Mouse (Mus musculus) liver, adult 2 months (tissue): Measurements from ENCODE around the gene Gm17720. TPM values are rescaled to one million over a fixed set of nuclear protein-coding genes. Genes with fewer than 3 reads are reported as not detected.

Experiments used
- DNase-seq: peaks from one replicate; pipeline ENCODE4 v3.0.0-alpha.2; 2011; ENCODE audit warnings: low read depth, low spot score; ENCODE audit errors: extremely low read depth
- H3K27ac ChIP-seq: fragments of 200-500 bp; replicated peaks from 2 replicates; pipeline ENCODE4 v1.5.1; 2012; ENCODE audit warnings: low read depth, mild to moderate bottlenecking, control low read depth, inconsistent platforms, low read length; ENCODE audit not compliant: insufficient read depth
- H3K27me3 ChIP-seq: fragments of 200-500 bp; 2 replicates; pipeline ENCODE4 v1.6.1; 2012; ENCODE audit warnings: mild to moderate bottlenecking, moderate library complexity, low read length, inconsistent platforms; ENCODE audit not compliant: control insufficient read depth, insufficient read depth
- H3K36me3 ChIP-seq: fragments of 200-500 bp; 2 replicates; pipeline ENCODE4 v1.6.1; 2012; ENCODE audit warnings: low read length, inconsistent platforms; ENCODE audit not compliant: control insufficient read depth, insufficient read depth
- H3K4me1 ChIP-seq: fragments of 200-500 bp; 2 replicates; pipeline ENCODE4 v1.6.1; 2011; ENCODE audit warnings: low read length; ENCODE audit not compliant: control insufficient read depth, insufficient read depth
- H3K4me3 ChIP-seq: fragments of 200-500 bp; 2 replicates; pipeline ENCODE4 v1.5.1; 2011; ENCODE audit warnings: low read depth, mild to moderate bottlenecking, control low read depth, low read length, moderate library complexity; ENCODE audit not compliant: insufficient read depth
- H3K79me2 ChIP-seq: fragments of 200-500 bp; 2 replicates; pipeline ENCODE4 v1.6.1; 2012; ENCODE audit warnings: inconsistent platforms, mild to moderate bottlenecking, low read length, moderate library complexity; ENCODE audit not compliant: control insufficient read depth, insufficient read depth
- H3K9ac ChIP-seq: fragments of 200-500 bp; 2 replicates; pipeline ENCODE4 v1.6.1; 2012; ENCODE audit warnings: low read depth, mild to moderate bottlenecking, control low read depth, inconsistent platforms, low read length
- CTCF ChIP-seq: fragments of 200-500 bp; IDR thresholded peaks from 2 replicates; pipeline ENCODE4 v1.5.1; 2011; ENCODE audit warnings: low read depth, low read length, control low read depth
- POLR2A ChIP-seq: fragments of 200-500 bp; IDR thresholded peaks from 2 replicates; pipeline ENCODE4 v1.6.1; 2011; ENCODE audit warnings: low read length, control low read depth; ENCODE audit not compliant: insufficient read depth; ENCODE audit errors: extremely low read depth
- WGBS: fragments of 180-500 bp; shearing (Covaris S2); methylation state at CpG from one replicate; pipeline ENCODE4 v1.1.7; 2018; 5-methylcytosine and 5-hydroxymethylcytosine counted together
- polyA plus RNA-seq: library from polyadenylated mRNA; depleted of rRNA; stranded (reverse); fragments of >200 nt; gene quantifications from 2 replicates; pipeline ENCODE4 v1.2.3, GENCODE M21; 2012
- total RNA-seq: library from RNA; depleted of rRNA; stranded (reverse); fragments of >200 nt; gene quantifications from 2 replicates; pipeline ENCODE4 v1.2.3, GENCODE M21; 2014

The Gm17720 gene
- total and polyA plus RNA-seq, 2 experiments: not detected

GRCm38 (mm10) chr8:110119715-110120114, 17.2 kb upstream of the Gm17720 start:
- TF ChIP-seq CTCF: peak; percentile 23; the same call in 1 of the 2 replicates
- TF ChIP-seq POLR2A: no peak
- Histone ChIP-seq H3K36me3 (no peaks in the 10 kb centered on the region), H3K27ac (no peak overlapping the region), H3K27me3 (no peaks in the 10 kb centered on the region), H3K4me1 (no peaks in the 10 kb centered on the region), H3K79me2 (no peaks in the 10 kb centered on the region), H3K4me3 (no peak overlapping the region), H3K9ac (no peak overlapping the region)
- DNase-seq: no peak
- WGBS: 38% methylated on average over 6 of the region's 6 CpGs

GRCm38 (mm10) chr8:110101676-110102075, 877 bp downstream of the Gm17720 start:
- Histone ChIP-seq H3K79me2 (no peaks in the 10 kb centered on the region), H3K27me3 (no peaks in the 10 kb centered on the region), H3K36me3 (no peaks in the 10 kb centered on the region), H3K27ac (no peak overlapping the region), H3K4me1 (no peaks in the 10 kb centered on the region), H3K9ac (no peak overlapping the region), H3K4me3 (no peak overlapping the region)
- 85% methylated on average over 15 of the region's 15 CpGs for WGBS
- DNase-seq: no peak
- TF ChIP-seq POLR2A (no peak), CTCF (no peak)

- Histone ChIP-seq H3K36me3 (no peaks in the 10 kb centered on the region), H3K27ac (no peak within 1 kb of the TSS), H3K27me3 (no peaks in the 10 kb centered on the region), H3K4me1 (no peaks in the 10 kb centered on the region), H3K9ac (no peak within 1 kb of the TSS), H3K79me2 (no peaks in the 10 kb centered on the region), H3K4me3 (no peak within 1 kb of the TSS)
- DNase-seq: no peak
- 86% methylated on average over 12 of the region's 12 CpGs for WGBS
- no peak for TF ChIP-seq POLR2A
- TF ChIP-seq CTCF: no peak
Measured at GRCm38 (mm10) chr8:110100907-110101306, 1.6 kb downstream of the Gm17720 start, which contains the start of gene Gm21964. TSS of gene Gm21964 (plus strand) at chr8:110101207.

- H3K79me2 ChIP-seq: no peaks in the 10 kb centered on the region
- H3K27me3 ChIP-seq: no peaks in the 10 kb centered on the region
- no peak overlapping the region for H3K9ac ChIP-seq
- peak; percentile 71 for DNase-seq
- no peak overlapping the region for H3K27ac ChIP-seq
- no peaks in the 10 kb centered on the region for H3K4me1 ChIP-seq
- TF ChIP-seq CTCF (no peak), POLR2A (no peak)
- H3K36me3 ChIP-seq: peaks cover 17% of the 10 kb centered on the region
- H3K4me3 ChIP-seq: no peak overlapping the region
- 17% methylated on average over 1 of the region's 1 CpGs for WGBS
Measured at GRCm38 (mm10) chr8:110091869-110092268, 10.7 kb downstream of the Gm17720 start.

- no peak for DNase-seq
- TF ChIP-seq CTCF (no peak), POLR2A (no peak)
- H3K4me1 ChIP-seq: no peaks in the 10 kb centered on the region
- H3K27me3 ChIP-seq: no peaks in the 10 kb centered on the region
- no peak overlapping the region for H3K4me3 ChIP-seq
- 90% methylated on average over 11 of the region's 11 CpGs for WGBS
- H3K36me3 ChIP-seq: peaks cover 33% of the 10 kb centered on the region
- H3K79me2 ChIP-seq: no peaks in the 10 kb centered on the region
- no peak overlapping the region for H3K9ac ChIP-seq
- H3K27ac ChIP-seq: no peak overlapping the region
Measured at GRCm38 (mm10) chr8:110082416-110083105, 20.0 kb downstream of the Gm17720 start.

GRCm38 (mm10) chr8:110079282-110080221, 23.0 kb downstream of the Gm17720 start, which contains the start of gene Zfp612:
TSS of gene Zfp612 (plus strand) at chr8:110079746.
- WGBS: 5% methylated on average over 54 of the region's 54 CpGs
- Histone ChIP-seq H3K36me3 (peaks cover 11% of the 10 kb centered on the region; the same call in 1 of the 2 replicates), H3K79me2 (no peaks in the 10 kb centered on the region), H3K4me3 (peak within 1 kb of the TSS; percentile 71), H3K4me1 (no peaks in the 10 kb centered on the region), H3K27ac (peak within 1 kb of the TSS; percentile 50; the same call in 1 of the 2 replicates), H3K9ac (peak within 1 kb of the TSS; percentile 79), H3K27me3 (no peaks in the 10 kb centered on the region)
- DNase-seq: peak; percentile 59
- no peak for TF ChIP-seq CTCF
- no peak for TF ChIP-seq POLR2A
